Mouse (Mus musculus): ENCODE data around the gene Nfkbil1. TPM values are rescaled to one million over a fixed set of nuclear protein-coding genes. Genes with fewer than 3 reads are reported as not detected.

The Nfkbil1 gene
- total RNA-seq, 2 experiments from 2014 or later, result 10.8 to 11.0 TPM

- DNase-seq, result peak; percentile 74
Measured at GRCm38 (mm10) chr17:35201787-35202186, 33.8 kb downstream of the Nfkbil1 start, which contains the start of gene Tnf. TSS of gene Tnf (minus strand) at chr17:35202007.

- DNase-seq, result no peak
Measured at GRCm38 (mm10) chr17:35201128-35201527, 34.5 kb downstream of the Nfkbil1 start.

DNA sequence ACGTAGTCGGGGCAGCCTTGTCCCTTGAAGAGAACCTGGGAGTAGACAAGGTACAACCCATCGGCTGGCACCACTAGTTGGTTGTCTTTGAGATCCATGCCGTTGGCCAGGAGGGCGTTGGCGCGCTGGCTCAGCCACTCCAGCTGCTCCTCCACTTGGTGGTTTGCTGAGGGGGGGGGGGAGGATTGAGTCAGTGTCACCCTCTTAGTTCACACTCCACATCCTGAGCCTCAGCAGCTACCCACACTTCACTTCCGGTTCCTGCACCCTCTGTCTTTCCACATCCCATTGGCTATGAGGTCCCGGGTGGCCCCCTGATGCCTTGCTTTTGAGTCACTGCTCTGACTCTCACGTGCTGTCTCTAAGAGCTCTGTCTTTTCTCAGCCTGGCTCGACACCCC is 35.2 kb downstream of the Nfkbil1 start:
- DNase-seq, result no peak

DNA sequence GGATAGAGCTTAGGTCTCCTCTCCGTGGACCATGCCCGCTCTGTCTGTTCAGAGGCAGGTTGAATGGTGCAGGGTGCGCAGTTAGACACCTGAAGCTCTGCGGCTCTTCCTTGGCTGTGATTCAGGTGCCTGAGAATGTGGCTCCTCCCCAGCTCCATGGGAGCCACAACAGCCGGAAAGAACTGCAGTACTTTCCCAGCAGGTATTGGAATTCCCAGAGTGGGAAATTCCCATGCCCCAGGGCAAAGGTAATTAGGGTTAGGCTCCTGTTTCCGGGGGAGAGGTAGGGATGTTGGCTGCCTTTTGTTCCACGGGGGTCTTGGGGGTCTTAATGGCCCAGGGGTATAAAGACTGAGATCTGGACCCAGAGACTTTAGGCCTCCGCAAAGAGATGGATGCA is 36.6 kb downstream of the Nfkbil1 start:
- DNase-seq, result no peak

GRCm38 (mm10) chr17:35198029-35198428 is 37.6 kb downstream of the Nfkbil1 start:
- DNase-seq, result no peak

- no peak for DNase-seq
Measured at GRCm38 (mm10) chr17:35197126-35197525, 38.5 kb downstream of the Nfkbil1 start.

GRCm38 (mm10) chr17:35196321-35196641 is 39.3 kb downstream of the Nfkbil1 start:
- DNase-seq, result no peak

DNA sequence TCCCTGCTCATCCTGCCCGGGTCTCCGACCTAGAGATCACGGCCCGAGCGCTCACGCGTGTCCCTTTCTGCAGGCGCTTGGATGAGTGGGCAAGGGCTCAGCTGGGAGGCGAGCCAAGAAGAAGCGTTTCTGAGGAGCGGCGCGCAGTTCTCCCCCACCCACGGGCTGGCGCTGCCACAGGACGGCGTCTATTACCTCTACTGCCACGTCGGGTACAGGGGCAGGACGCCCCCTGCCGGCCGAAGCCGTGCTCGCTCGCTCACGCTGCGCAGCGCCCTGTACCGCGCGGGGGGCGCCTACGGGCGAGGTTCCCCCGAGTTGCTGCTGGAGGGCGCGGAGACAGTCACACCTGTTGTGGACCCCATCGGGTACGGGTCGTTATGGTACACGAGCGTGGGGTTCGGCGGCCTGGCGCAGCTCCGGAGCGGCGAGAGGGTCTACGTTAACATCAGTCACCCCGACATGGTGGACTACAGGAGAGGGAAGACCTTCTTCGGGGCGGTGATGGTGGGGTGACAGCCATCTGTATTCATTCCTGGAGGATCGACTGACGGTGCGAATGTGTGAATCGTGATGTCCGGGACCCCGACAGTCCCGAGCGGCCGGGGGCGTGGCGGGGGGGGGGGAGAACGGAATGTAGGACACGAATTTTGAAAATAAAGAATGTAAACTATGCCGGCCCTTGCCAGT is 39.8 kb downstream of the Nfkbil1 start:
- peak; percentile 86 for DNase-seq

GRCm38 (mm10) chr17:35194844-35195630 is 40.6 kb downstream of the Nfkbil1 start:
- DNase-seq, result no peak

GRCm38 (mm10) chr17:35193881-35194843 is 41.4 kb downstream of the Nfkbil1 start, which contains the start of gene Ltb:
TSS of gene Ltb (plus strand) at chr17:35194439.
- no peak for DNase-seq

DNA sequence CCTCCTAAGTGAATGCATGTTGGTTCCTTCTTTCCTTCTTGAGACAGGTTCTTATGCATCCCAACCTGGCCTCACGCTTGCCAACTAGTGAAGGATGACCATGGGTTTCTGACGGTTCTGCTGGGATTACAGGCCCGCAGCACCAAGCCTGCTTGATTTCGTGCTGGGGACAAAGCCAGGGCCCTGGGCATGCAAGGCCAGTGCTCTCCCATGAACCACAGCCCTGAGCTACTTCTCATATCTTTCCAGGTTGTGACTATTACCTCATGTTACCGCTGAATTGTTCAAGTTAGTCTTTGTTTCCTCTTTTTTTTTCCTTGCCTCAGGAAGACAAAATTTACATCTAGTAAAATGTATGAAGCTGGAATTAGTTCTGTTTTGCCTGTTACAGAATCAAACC is 42.7 kb downstream of the Nfkbil1 start:
- no peak for DNase-seq

DNA sequence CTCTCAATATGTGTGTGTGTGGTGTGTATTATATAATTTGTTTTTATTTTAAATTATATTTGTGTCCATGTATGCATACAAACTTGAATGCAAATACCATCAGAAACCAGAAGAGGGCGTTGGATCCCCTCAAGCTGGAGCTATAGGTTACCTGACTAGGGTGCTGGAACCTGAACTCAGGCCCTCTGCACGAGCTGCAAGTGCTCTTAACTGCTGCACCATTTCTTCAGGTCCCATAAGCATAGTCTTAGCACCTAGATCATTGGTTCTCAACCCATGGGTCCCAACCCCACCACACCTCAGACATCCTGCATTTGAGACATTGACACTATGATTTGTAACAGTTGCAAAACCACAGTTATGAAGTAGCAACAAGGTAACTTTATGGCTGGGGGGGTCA is 43.9 kb downstream of the Nfkbil1 start:
- DNase-seq, result no peak

DNA sequence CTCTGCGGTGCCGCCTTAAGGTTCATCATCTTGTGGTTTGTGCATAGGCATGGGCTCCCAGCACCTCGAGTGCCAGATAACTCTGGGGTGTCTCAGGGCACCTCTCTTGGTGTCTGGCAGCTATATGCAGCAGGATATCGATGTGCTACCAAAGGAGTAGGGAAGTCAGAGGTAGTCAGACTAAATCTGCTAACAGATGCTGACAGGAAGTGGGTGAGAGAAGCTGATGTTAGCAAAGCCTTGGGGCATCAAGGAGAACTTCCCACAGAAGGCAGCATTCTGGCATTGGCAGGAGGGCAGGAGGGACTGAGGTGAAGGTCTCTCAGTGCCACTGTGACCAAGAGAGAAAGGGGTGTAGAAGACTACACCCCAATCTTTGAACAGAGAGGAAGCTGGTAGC is 45.5 kb downstream of the Nfkbil1 start:
- DNase-seq, result no peak

- DNase-seq, result no peak
Measured at GRCm38 (mm10) chr17:35189186-35189585, 46.4 kb downstream of the Nfkbil1 start.

GRCm38 (mm10) chr17:35187959-35188610 is 47.5 kb downstream of the Nfkbil1 start, which contains the start of gene Lst1:
TSS of gene Lst1 (minus strand) at chr17:35188439.
- no peak for DNase-seq

- DNase-seq, result no peak
Measured at GRCm38 (mm10) chr17:35187345-35187744, 48.2 kb downstream of the Nfkbil1 start.

DNA sequence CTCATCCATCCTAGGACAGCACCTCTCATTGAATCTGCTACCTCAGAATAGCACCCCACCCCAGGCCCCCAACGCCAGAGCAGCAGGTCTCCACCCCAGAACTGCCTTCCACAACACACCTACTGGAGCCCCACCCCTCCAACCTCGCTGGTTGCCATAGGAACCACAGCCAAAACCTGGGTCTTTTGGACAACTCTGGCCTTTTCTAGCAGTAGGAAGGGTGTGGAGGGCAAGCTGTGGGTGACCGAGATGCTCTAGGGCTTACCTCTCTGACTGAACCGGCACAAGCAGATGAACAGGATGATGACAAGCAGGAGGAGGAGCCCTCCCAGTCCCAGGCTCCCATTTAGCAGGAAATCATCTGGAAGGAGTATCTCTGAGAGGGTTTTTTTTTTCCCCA is 48.9 kb downstream of the Nfkbil1 start:
- DNase-seq, result no peak

DNA sequence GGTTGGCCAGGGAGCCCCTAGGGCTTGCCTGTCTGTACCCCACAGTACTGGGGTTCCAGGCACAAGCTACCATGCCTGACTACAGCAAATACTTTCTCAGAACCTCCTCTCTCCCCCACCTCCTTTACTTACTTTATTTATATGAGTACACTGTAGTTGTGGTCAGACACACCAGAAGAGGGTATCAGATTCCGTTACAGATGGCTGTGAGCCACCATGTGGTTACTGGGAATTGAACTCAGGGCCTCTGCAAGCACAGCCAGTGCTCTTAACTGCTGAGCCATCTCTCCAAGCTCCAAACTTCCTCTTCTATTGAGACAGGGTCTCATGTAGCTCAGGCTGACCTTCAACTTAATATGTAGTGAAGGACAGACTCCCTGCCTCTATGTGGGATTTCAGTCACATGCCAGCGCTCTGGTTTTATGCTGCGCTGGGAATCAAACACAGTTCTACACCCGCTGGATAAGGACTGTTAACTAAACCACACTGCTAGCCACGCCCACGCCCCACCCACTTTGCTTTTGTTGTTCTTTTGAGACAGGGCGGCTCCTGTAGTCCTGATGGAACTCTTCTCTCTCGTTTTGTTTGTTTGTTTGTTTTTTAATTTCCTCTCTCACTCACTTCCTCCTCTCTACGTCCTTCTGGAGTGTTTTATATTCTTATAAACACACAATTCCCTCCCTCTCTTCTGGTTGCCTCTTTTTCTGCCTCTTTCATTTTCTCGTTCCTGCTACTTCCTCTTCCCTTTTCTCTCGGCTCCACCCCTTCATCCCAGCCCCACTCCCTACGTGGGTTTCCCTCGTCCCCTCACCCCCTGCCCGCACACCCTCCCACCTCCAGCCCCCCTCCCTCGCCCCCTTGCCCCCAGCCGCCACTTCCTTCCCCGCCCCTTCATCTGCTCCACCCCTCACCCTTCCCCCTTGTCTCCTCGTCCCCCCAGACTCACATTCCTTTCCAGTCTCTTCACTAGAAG is 49.7 kb downstream of the Nfkbil1 start:
- peak; percentile 74 for DNase-seq

- DNase-seq, result no peak
Measured at GRCm38 (mm10) chr17:35180093-35180492, 55.5 kb downstream of the Nfkbil1 start.

- peak; percentile 84 for DNase-seq
Measured at GRCm38 (mm10) chr17:35178528-35178927, 57.1 kb downstream of the Nfkbil1 start.

- no peak for DNase-seq
Measured at GRCm38 (mm10) chr17:35175968-35176367, 59.6 kb downstream of the Nfkbil1 start, which contains the start of gene Aif1. TSS of gene Aif1 (minus strand) at chr17:35176068.

All from heart, postnatal 4 days (tissue).